Mouse (Mus musculus) midbrain, embryonic 11.5 days (tissue): ENCODE results near the gene Bcl11b. TPM values are rescaled to one million over a fixed set of nuclear protein-coding genes. Genes with fewer than 3 reads are reported as not detected.
A peak's percentile ranks its signal among the peaks of the same experiment; 100 is the strongest.

Source experiments
- ATAC-seq: fragments of 200-750 bp; cut with Nextera tagmentation; 2 replicates; pipeline ENCODE4 v1.8.0; 2017; ENCODE audit warnings: moderate TSS enrichment, moderate library complexity; ENCODE audit not compliant: low FRiP score
- DNase-seq: peaks from one replicate; pipeline ENCODE4 v3.0.0; 2015; ENCODE audit warnings: low spot score; ENCODE audit errors: missing footprints
- H3K27ac ChIP-seq: fragments of 300-500 bp; sonication (generic); 2 replicates; pipeline ENCODE4 v1.5.1; 2014; ENCODE audit warnings: low read depth, low read length
- H3K27me3 ChIP-seq: fragments of 300-500 bp; sonication (generic); 2 replicates; pipeline ENCODE4 v1.6.1; 2014; ENCODE audit warnings: mild to moderate bottlenecking, low read length, moderate library complexity, mixed read lengths; ENCODE audit not compliant: control insufficient read depth, insufficient read depth
- H3K36me3 ChIP-seq: fragments of 300-500 bp; sonication (generic); 2 replicates; pipeline ENCODE4 v1.6.1; 2014; ENCODE audit warnings: mild to moderate bottlenecking, low read length, moderate library complexity, mixed read lengths; ENCODE audit not compliant: control insufficient read depth, insufficient read depth
- H3K4me1 ChIP-seq: fragments of 300-500 bp; sonication (generic); 2 replicates; pipeline ENCODE4 v1.6.1; 2014; ENCODE audit warnings: low read length; ENCODE audit not compliant: control insufficient read depth, insufficient read depth
- H3K4me2 ChIP-seq: fragments of 300-500 bp; sonication (generic); 2 replicates; pipeline ENCODE4 v1.6.1; 2014; ENCODE audit warnings: mild to moderate bottlenecking, moderate library complexity
- H3K4me3 ChIP-seq: fragments of 300-500 bp; sonication (generic); 2 replicates; pipeline ENCODE4 v1.5.1; 2014; ENCODE audit warnings: low read depth, low read length
- H3K9ac ChIP-seq: fragments of 300-500 bp; sonication (generic); 2 replicates; pipeline ENCODE4 v1.6.1; 2014; ENCODE audit warnings: low read length
- H3K9me3 ChIP-seq: fragments of 300-500 bp; sonication (generic); 2 replicates; pipeline ENCODE4 v1.6.1; 2016; ENCODE audit warnings: low read length; ENCODE audit not compliant: control insufficient read depth
- WGBS: fragments of 180-500 bp; shearing (Covaris S2); extraction: QIAGEN DNeasy Blood & Tissue Kit; methylation state at CpG from one replicate; pipeline ENCODE4 v1.1.7; 2014; 5-methylcytosine and 5-hydroxymethylcytosine counted together
- polyA plus RNA-seq: library from polyadenylated mRNA; unstranded; fragments of >200 nt; fragmentation: Nextera tagmentation; extraction: Ambion mirVana; gene quantifications from 2 replicates; pipeline ENCODE4 v1.2.1, GENCODE M21; 2014

Gene Bcl11b
- polyA plus RNA-seq, 1 experiment from 2014 or later = 6.3 TPM

GRCm38 (mm10) chr12:107991191-107991590, 12.2 kb downstream of the Bcl11b start:
- Histone ChIP-seq H3K27me3 (no peaks in the 10 kb centered on the region), H3K9ac (no peak overlapping the region), H3K9me3 (no peaks in the 10 kb centered on the region), H3K4me3 (no peak overlapping the region), H3K36me3 (no peaks in the 10 kb centered on the region), H3K4me2 (no peak overlapping the region), H3K4me1 (peaks cover 18% of the 10 kb centered on the region), H3K27ac (no peak overlapping the region)
- no peak for ATAC-seq
- no peak for DNase-seq
- 84% methylated on average over 11 of the region's 11 CpGs for WGBS

- peak; percentile 59 for DNase-seq
- Histone ChIP-seq H3K4me2 (no peak overlapping the region), H3K27me3 (no peaks in the 10 kb centered on the region; the same call in 1 of the 2 replicates), H3K36me3 (no peaks in the 10 kb centered on the region), H3K4me3 (no peak overlapping the region), H3K27ac (no peak overlapping the region), H3K9ac (no peak overlapping the region), H3K9me3 (no peaks in the 10 kb centered on the region), H3K4me1 (peaks cover 51% of the 10 kb centered on the region)
- no peak for ATAC-seq
- WGBS = 78% methylated on average over 8 of the region's 8 CpGs
These were observed 20.2 kb downstream of the Bcl11b start for GRCm38 (mm10) chr12:107983211-107983610.

GRCm38 (mm10) chr12:107982306-107982705, 21.1 kb downstream of the Bcl11b start:
- Histone ChIP-seq H3K4me3 (no peak overlapping the region), H3K9ac (no peak overlapping the region), H3K36me3 (no peaks in the 10 kb centered on the region), H3K27me3 (no peaks in the 10 kb centered on the region; the same call in 1 of the 2 replicates), H3K4me2 (no peak overlapping the region), H3K27ac (no peak overlapping the region), H3K9me3 (no peaks in the 10 kb centered on the region), H3K4me1 (peaks cover 52% of the 10 kb centered on the region)
- DNase-seq (no peak), ATAC-seq (no peak)
- 71% methylated on average over 9 of the region's 9 CpGs for WGBS

- Histone ChIP-seq H3K4me3 (peak overlapping the region; percentile 28; the same call in 1 of the 2 replicates), H3K4me2 (peak overlapping the region; percentile 61), H3K27ac (peak overlapping the region; percentile 99), H3K27me3 (peaks cover 3% of the 10 kb centered on the region; the same call in 1 of the 2 replicates), H3K36me3 (no peaks in the 10 kb centered on the region), H3K9me3 (no peaks in the 10 kb centered on the region), H3K4me1 (peaks cover 63% of the 10 kb centered on the region), H3K9ac (peak overlapping the region; percentile 74)
- 17% methylated on average over 6 of the region's 6 CpGs for WGBS
- DNase-seq = peak; percentile 92
- ATAC-seq = no peak
These were observed 22.2 kb downstream of the Bcl11b start for GRCm38 (mm10) chr12:107981231-107981630.

- DNase-seq = peak; percentile 98
- Histone ChIP-seq H3K36me3 (no peaks in the 10 kb centered on the region), H3K4me2 (peak overlapping the region; percentile 61), H3K27me3 (peaks cover 3% of the 10 kb centered on the region; the same call in 1 of the 2 replicates), H3K9ac (peak overlapping the region; percentile 74), H3K4me1 (peaks cover 71% of the 10 kb centered on the region), H3K9me3 (no peaks in the 10 kb centered on the region), H3K4me3 (peak overlapping the region; percentile 28), H3K27ac (peak overlapping the region; percentile 99)
- under 1% methylated on average over 50 of the region's 51 CpGs for WGBS
- ATAC-seq = peak; percentile 92
These were observed 23.0 kb downstream of the Bcl11b start for GRCm38 (mm10) chr12:107980261-107980961.

GRCm38 (mm10) chr12:107979710-107980260, 23.6 kb downstream of the Bcl11b start:
- under 1% methylated on average over 28 of the region's 28 CpGs for WGBS
- DNase-seq (peak; percentile 97), ATAC-seq (peak; percentile 79)
- Histone ChIP-seq H3K9me3 (no peaks in the 10 kb centered on the region), H3K9ac (peak overlapping the region; percentile 74), H3K4me2 (peak overlapping the region; percentile 61), H3K27me3 (peaks cover 3% of the 10 kb centered on the region; the same call in 1 of the 2 replicates), H3K27ac (peak overlapping the region; percentile 99), H3K36me3 (no peaks in the 10 kb centered on the region), H3K4me1 (peaks cover 76% of the 10 kb centered on the region), H3K4me3 (peak overlapping the region; percentile 28)

GRCm38 (mm10) chr12:107978736-107979255, 24.6 kb downstream of the Bcl11b start:
- WGBS = 43% methylated on average over 8 of the region's 8 CpGs
- Histone ChIP-seq H3K27me3 (peaks cover 3% of the 10 kb centered on the region; the same call in 1 of the 2 replicates), H3K4me1 (peaks cover 85% of the 10 kb centered on the region), H3K36me3 (no peaks in the 10 kb centered on the region), H3K9me3 (no peaks in the 10 kb centered on the region), H3K27ac (peak overlapping the region; percentile 99; the same call in 1 of the 2 replicates), H3K4me3 (no peak overlapping the region), H3K9ac (peak overlapping the region; percentile 27; the same call in 1 of the 2 replicates), H3K4me2 (peak overlapping the region; percentile 61)
- DNase-seq (peak; percentile 92), ATAC-seq (no peak)

GRCm38 (mm10) chr12:107978063-107978462, 25.3 kb downstream of the Bcl11b start:
- ATAC-seq = no peak
- H3K36me3 ChIP-seq = no peaks in the 10 kb centered on the region
- H3K27ac ChIP-seq = no peak overlapping the region
- H3K4me3 ChIP-seq = no peak overlapping the region
- H3K4me1 ChIP-seq = peaks cover 91% of the 10 kb centered on the region
- no peak for DNase-seq
- H3K27me3 ChIP-seq = peaks cover 3% of the 10 kb centered on the region
- H3K4me2 ChIP-seq = peak overlapping the region; percentile 61
- no peaks in the 10 kb centered on the region for H3K9me3 ChIP-seq
- WGBS = 6% methylated on average over 14 of the region's 14 CpGs
- peak overlapping the region; percentile 32 for H3K9ac ChIP-seq

GRCm38 (mm10) chr12:107977534-107977933, 25.9 kb downstream of the Bcl11b start:
- Histone ChIP-seq H3K9me3 (no peaks in the 10 kb centered on the region), H3K27me3 (peaks cover 3% of the 10 kb centered on the region), H3K4me2 (peak overlapping the region; percentile 61), H3K36me3 (no peaks in the 10 kb centered on the region), H3K9ac (peak overlapping the region; percentile 32), H3K27ac (no peak overlapping the region), H3K4me3 (no peak overlapping the region), H3K4me1 (peaks cover 94% of the 10 kb centered on the region)
- no peak for ATAC-seq
- 2% methylated on average over 9 of the region's 9 CpGs for WGBS
- DNase-seq = peak; percentile 89
